9 mouse cellular contexts compared by ENCODE assay signal in genomic region chr11:102339195-102339594, GRCm38 (mm10). TPM values are rescaled to one million over a fixed set of nuclear protein-coding genes. Genes with fewer than 3 reads are reported as not detected.
A peak's percentile ranks its signal among the peaks of the same experiment; 100 is the strongest.
DNase-seq lines count a peak whose midpoint lies in the region; ATAC-seq and TF ChIP-seq lines count a peak whose summit lies in the region.
"Had no signal": no experiment of that assay in that cellular context is flagged by ENCODE, and none has a peak within 500 bp of the region (broad histone marks: within the 10 kb centered on the region; RNA-seq: fewer than 3 reads in every experiment).

No protein-coding gene starts in this region.

- H3K27ac ChIP-seq in heart, embryonic 16.5 days (ENCODE audit: low read length): peak overlapping the region; percentile 78
- peak overlapping the region; percentile 64; the same call in 1 of the 2 replicates for H3K27ac ChIP-seq in ES-E14 (ENCODE audit: insufficient read depth, low read depth, low read length, poor library complexity, severe bottlenecking)
- no peak overlapping the region for H3K27ac ChIP-seq in intestine, embryonic 16.5 days (ENCODE audit: low read length)
- H3K27ac ChIP-seq in hindbrain, embryonic 16.5 days (ENCODE audit: low read depth, low read length): no peak overlapping the region
- no peak overlapping the region for H3K27ac ChIP-seq in liver, embryonic 11.5 days (ENCODE audit: low read depth, low read length)
- H3K27ac ChIP-seq: liver, embryonic 13.5 days had no signal

- no peak overlapping the region for H3K9ac ChIP-seq in heart, embryonic 16.5 days (ENCODE audit: low read length)
- H3K9ac ChIP-seq in ES-E14 (ENCODE audit: insufficient read depth, low read depth, low read length, poor library complexity, severe bottlenecking): peak overlapping the region; percentile 21; the same call in 1 of the 2 replicates
- no peak overlapping the region for H3K9ac ChIP-seq in intestine, embryonic 16.5 days (ENCODE audit: low read depth, low read length)
- no peak overlapping the region for H3K9ac ChIP-seq in hindbrain, embryonic 16.5 days (ENCODE audit: low read depth, low read length)
- no peak overlapping the region for H3K9ac ChIP-seq in liver, embryonic 11.5 days (ENCODE audit: low read depth, low read length)
- H3K9ac ChIP-seq: liver, embryonic 13.5 days had no signal

- no peaks in the 10 kb centered on the region for H3K27me3 ChIP-seq in heart, embryonic 16.5 days (ENCODE audit: control insufficient read depth, insufficient read depth, low read length)
- no peaks in the 10 kb centered on the region for H3K27me3 ChIP-seq in intestine, embryonic 16.5 days (replicated peaks; ENCODE audit: control insufficient read depth, insufficient read depth, low read length)
- no peaks in the 10 kb centered on the region for H3K27me3 ChIP-seq in hindbrain, embryonic 16.5 days (replicated peaks; ENCODE audit: control insufficient read depth, insufficient read depth, low read length)
- peaks cover 4% of the 10 kb centered on the region; the same call in 1 of the 2 replicates for H3K27me3 ChIP-seq in liver, embryonic 11.5 days (replicated peaks; ENCODE audit: control insufficient read depth, insufficient read depth, low read length)

- no peaks in the 10 kb centered on the region for H3K36me3 ChIP-seq in heart, embryonic 16.5 days (ENCODE audit: control insufficient read depth, insufficient read depth)
- H3K36me3 ChIP-seq in ES-E14 (ENCODE audit: control insufficient read depth, insufficient read depth, low read length, poor library complexity, severe bottlenecking): no peaks in the 10 kb centered on the region
- H3K36me3 ChIP-seq in intestine, embryonic 16.5 days (ENCODE audit: control insufficient read depth, insufficient read depth, low read length): no peaks in the 10 kb centered on the region
- H3K36me3 ChIP-seq in hindbrain, embryonic 16.5 days (ENCODE audit: control insufficient read depth, insufficient read depth, low read length): no peaks in the 10 kb centered on the region
- H3K36me3 ChIP-seq in liver, embryonic 11.5 days (ENCODE audit: control insufficient read depth, insufficient read depth, low read length): no peaks in the 10 kb centered on the region
- H3K36me3 ChIP-seq: liver, embryonic 13.5 days had no signal

- no peaks in the 10 kb centered on the region for H3K9me3 ChIP-seq in heart, embryonic 16.5 days (replicated peaks; ENCODE audit: control insufficient read depth, low read length)
- no peaks in the 10 kb centered on the region for H3K9me3 ChIP-seq in ES-E14 (ENCODE audit: control insufficient read depth, insufficient read depth, low read depth, low read length)
- H3K9me3 ChIP-seq in intestine, embryonic 16.5 days (ENCODE audit: control insufficient read depth, low read length): no peaks in the 10 kb centered on the region
- H3K9me3 ChIP-seq in hindbrain, embryonic 16.5 days (ENCODE audit: control insufficient read depth, low read length): no peaks in the 10 kb centered on the region
- no peaks in the 10 kb centered on the region for H3K9me3 ChIP-seq in liver, embryonic 11.5 days (ENCODE audit: control insufficient read depth, low read length)
- H3K9me3 ChIP-seq: liver, embryonic 13.5 days had no signal

- WGBS in heart, embryonic 16.5 days: 64% methylated on average over 11 of the region's 11 CpGs
- 74% methylated on average over 11 of the region's 11 CpGs for WGBS in intestine, embryonic 16.5 days
- 71% methylated on average over 11 of the region's 11 CpGs for WGBS in hindbrain, embryonic 16.5 days
- WGBS in liver, embryonic 11.5 days: 80% methylated on average over 11 of the region's 11 CpGs

- H3K4me2 ChIP-seq in heart, embryonic 16.5 days (ENCODE audit: low read depth, low read length): no peak overlapping the region
- H3K4me2 ChIP-seq in intestine, embryonic 16.5 days (ENCODE audit: low read depth, low read length): no peak overlapping the region
- H3K4me2 ChIP-seq in hindbrain, embryonic 16.5 days (ENCODE audit: low read length): no peak overlapping the region
- no peak overlapping the region for H3K4me2 ChIP-seq in liver, embryonic 11.5 days
- H3K4me2 ChIP-seq: liver, embryonic 13.5 days had no signal

- no peak overlapping the region for H3K4me3 ChIP-seq in heart, embryonic 16.5 days (ENCODE audit: low read length)
- H3K4me3 ChIP-seq in ES-E14 (ENCODE audit: insufficient read depth in 1 of 2, low read depth in 1 of 2, low read length in 2 of 2, poor library complexity in 1 of 2, severe bottlenecking in 1 of 2): no peak overlapping the region
- H3K4me3 ChIP-seq in intestine, embryonic 16.5 days (ENCODE audit: low read length): no peak overlapping the region
- H3K4me3 ChIP-seq in hindbrain, embryonic 16.5 days (ENCODE audit: low read length): no peak overlapping the region
- H3K4me3 ChIP-seq in liver, embryonic 11.5 days (ENCODE audit: low read depth, low read length): no peak overlapping the region
- H3K4me3 ChIP-seq: liver, embryonic 13.5 days had no signal

- in situ Hi-C loops in ES-E14 (cut with MboI; ENCODE audit: low sequenced_read_pairs in 2 of 2, unreplicated experiment in 2 of 2): no loop called here

- DNase-seq in heart, adult 18-20 months: no peak
- no peak for DNase-seq in ES-E14 (ENCODE audit: low read depth, low spot score)
- peak; percentile 84 for DNase-seq in cerebellum, adult 11-12 months
- DNase-seq in kidney, postnatal 36 days: peak; percentile 60 to 81
- DNase-seq in liver, embryonic 11.5 days (ENCODE audit: low spot score): no peak
- DNase-seq: liver, embryonic 13.5 days had no signal

- peaks cover 15% of the 10 kb centered on the region for H3K4me1 ChIP-seq in heart, embryonic 16.5 days (ENCODE audit: control insufficient read depth, insufficient read depth, low read length)
- peaks cover 20 to 23% of the 10 kb centered on the region in 2 experiments for H3K4me1 ChIP-seq in ES-E14 (ENCODE audit: control insufficient read depth in 2 of 2, insufficient read depth in 2 of 2, low read length in 2 of 2, poor library complexity in 1 of 2)
- peaks cover 4% of the 10 kb centered on the region; the same call in 1 of the 2 replicates for H3K4me1 ChIP-seq in intestine, embryonic 16.5 days (ENCODE audit: control insufficient read depth, insufficient read depth, low read length)
- peaks cover 5% of the 10 kb centered on the region; the same call in 1 of the 2 replicates for H3K4me1 ChIP-seq in hindbrain, embryonic 16.5 days (ENCODE audit: control insufficient read depth, insufficient read depth, low read depth, low read length)
- no peaks in the 10 kb centered on the region for H3K4me1 ChIP-seq in liver, embryonic 11.5 days (replicated peaks; ENCODE audit: control insufficient read depth, insufficient read depth, low read length)

- no peak for ATAC-seq in heart, embryonic 16.5 days (replicated peaks; ENCODE audit: extremely low read depth, insufficient read depth, low FRiP score)
- ATAC-seq in intestine, embryonic 16.5 days: no peak
- no peak for ATAC-seq in hindbrain, embryonic 16.5 days
- no peak for ATAC-seq in liver, embryonic 11.5 days (replicated peaks; ENCODE audit: low FRiP score)

TF ChIP-seq in ES-E14, 5 proteins besides CTCF, POLR2A, EP300 and RAD21 (continues in another document):
- no peak for TF ChIP-seq ZNF384 (IDR thresholded peaks at IDR 0.05; ENCODE audit: low read depth, low read length)
- no peak for TF ChIP-seq ZC3H11A (IDR thresholded peaks at IDR 0.05; ENCODE audit: borderline replicate concordance, low read depth, low read length)
- TF ChIP-seq HCFC1 (IDR thresholded peaks at IDR 0.05; ENCODE audit: borderline replicate concordance, insufficient read depth, low read length): no peak
- no peak for TF ChIP-seq CHD2 (IDR thresholded peaks at IDR 0.05; ENCODE audit: low read depth, low read length)

RNA-seq across cellular contexts. Expression of gene Ubtf, which starts 19.7 kb away (rescaled TPM):
- polyA plus RNA-seq in heart, embryonic 16.5 days (2015; fragmentation: Nextera tagmentation; extraction: Ambion mirVana): 57.8 and 58.9 TPM in 2 replicates
- total RNA-seq in heart, adult 18-20 months (2021): 10 to 100 TPM; 49.2 to 49.9 TPM
- total RNA-seq in ES-E14 (2012; rRNA removed): 138 and 155 TPM in 2 replicates
- polyA plus RNA-seq in intestine, embryonic 16.5 days (2015; fragmentation: Nextera tagmentation; extraction: Ambion mirVana): 65.5 and 66.0 TPM in 2 replicates
- polyA plus RNA-seq in hindbrain, embryonic 16.5 days (2015; fragmentation: Nextera tagmentation; extraction: Ambion mirVana): 70.4 and 76.8 TPM in 2 replicates
- 104 and 108 TPM in 2 replicates for polyA plus RNA-seq in liver, embryonic 11.5 days (2014; fragmentation: Nextera tagmentation; extraction: Ambion mirVana)

RNA-seq across cellular contexts. Expression of gene Slc4a1, which starts 26.8 kb away (rescaled TPM):
- 14.9 TPM in 2 replicates for polyA plus RNA-seq in heart, embryonic 16.5 days (2015; fragmentation: Nextera tagmentation; extraction: Ambion mirVana)
- total RNA-seq in heart, adult 18-20 months (2021): 1 to 10 TPM; 1.4 to 2.3 TPM
- 0.18 and 0.21 TPM in 2 replicates for total RNA-seq in ES-E14 (2012; rRNA removed)
- polyA plus RNA-seq in intestine, embryonic 16.5 days (2015; fragmentation: Nextera tagmentation; extraction: Ambion mirVana): 11.2 and 19.3 TPM in 2 replicates
- polyA plus RNA-seq in hindbrain, embryonic 16.5 days (2015; fragmentation: Nextera tagmentation; extraction: Ambion mirVana): 1.4 and 3.2 TPM in 2 replicates
- 191 and 229 TPM in 2 replicates for polyA plus RNA-seq in liver, embryonic 11.5 days (2014; fragmentation: Nextera tagmentation; extraction: Ambion mirVana)

RNA-seq across cellular contexts. Expression of gene Atxn7l3, which starts 42.8 kb away (rescaled TPM):
- polyA plus RNA-seq in heart, embryonic 16.5 days (2015; fragmentation: Nextera tagmentation; extraction: Ambion mirVana): 7.1 and 9.1 TPM in 2 replicates
- total RNA-seq in heart, adult 18-20 months (2021): 10 to 100 TPM; 19.2 to 22.6 TPM
- 55.4 and 60.4 TPM in 2 replicates for total RNA-seq in ES-E14 (2012; rRNA removed)
- 8.8 and 9.0 TPM in 2 replicates for polyA plus RNA-seq in intestine, embryonic 16.5 days (2015; fragmentation: Nextera tagmentation; extraction: Ambion mirVana)
- polyA plus RNA-seq in hindbrain, embryonic 16.5 days (2015; fragmentation: Nextera tagmentation; extraction: Ambion mirVana): 26.6 and 29.2 TPM in 2 replicates
- 11.4 and 14.7 TPM in 2 replicates for polyA plus RNA-seq in liver, embryonic 11.5 days (2014; fragmentation: Nextera tagmentation; extraction: Ambion mirVana)

RNA-seq across cellular contexts. Expression of gene Rundc3a, which starts 54.0 kb away (rescaled TPM):
- 0.72 and 1.3 TPM in 2 replicates for polyA plus RNA-seq in heart, embryonic 16.5 days (2015; fragmentation: Nextera tagmentation; extraction: Ambion mirVana)
- total RNA-seq in heart, adult 18-20 months (2021): under 1 TPM in 1 of 2 experiments, not detected in 1; 0.64 TPM
- total RNA-seq in ES-E14 (2012; rRNA removed): 6.7 and 15.9 TPM in 2 replicates
- 6.0 and 6.8 TPM in 2 replicates for polyA plus RNA-seq in intestine, embryonic 16.5 days (2015; fragmentation: Nextera tagmentation; extraction: Ambion mirVana)
- 127 and 136 TPM in 2 replicates for polyA plus RNA-seq in hindbrain, embryonic 16.5 days (2015; fragmentation: Nextera tagmentation; extraction: Ambion mirVana)
- 1.8 and 2.6 TPM in 2 replicates for polyA plus RNA-seq in liver, embryonic 11.5 days (2014; fragmentation: Nextera tagmentation; extraction: Ambion mirVana)

RNA-seq across cellular contexts. Expression of gene Tmub2, which starts 54.5 kb away (rescaled TPM):
- 42.6 and 44.9 TPM in 2 replicates for polyA plus RNA-seq in heart, embryonic 16.5 days (2015; fragmentation: Nextera tagmentation; extraction: Ambion mirVana)
- 10 to 100 TPM; 24.4 to 26.7 TPM for total RNA-seq in heart, adult 18-20 months (2021)
- total RNA-seq in ES-E14 (2012; rRNA removed): 33.0 and 37.2 TPM in 2 replicates
- 52.0 and 54.3 TPM in 2 replicates for polyA plus RNA-seq in intestine, embryonic 16.5 days (2015; fragmentation: Nextera tagmentation; extraction: Ambion mirVana)
- 81.6 and 85.0 TPM in 2 replicates for polyA plus RNA-seq in hindbrain, embryonic 16.5 days (2015; fragmentation: Nextera tagmentation; extraction: Ambion mirVana)
- polyA plus RNA-seq in liver, embryonic 11.5 days (2014; fragmentation: Nextera tagmentation; extraction: Ambion mirVana): 41.6 and 44.8 TPM in 2 replicates

Comparison
In these comparisons a context has a peak if more than half of its experiments do, and no peak if none do; other contexts are left out.
1. H3K27ac ChIP-seq: peak in heart, embryonic 16.5 days (single experiment) and ES-E14 (single experiment); none in intestine, embryonic 16.5 days (single experiment), hindbrain, embryonic 16.5 days (single experiment) and liver, embryonic 11.5 days (single experiment).
2. DNase-seq: peak in cerebellum, adult 11-12 months (single experiment) and kidney, postnatal 36 days (2 of 2); none in heart, adult 18-20 months (0 of 2), ES-E14 (single experiment) and liver, embryonic 11.5 days (single experiment).